Mouse (Mus musculus): ENCODE measurements around the gene Fbxo6.

GRCm38 (mm10) chr4:148160436-148161390 is 8.8 kb upstream of the Fbxo6 start, which contains the start of the genes Fbxo44 and Fbxo2:
- TF ChIP-seq TAL1 (IDR thresholded peaks at IDR 0.05; ENCODE audit: low read length) (no peak), GATA1 (IDR thresholded peaks at IDR 0.05; ENCODE audit: low read length) (no peak)

Data from erythroblast, embryonic 14.5 days (primary cell).